Mouse (Mus musculus): ENCODE results near the gene Necab3. TPM values are rescaled to one million over a fixed set of nuclear protein-coding genes. Genes with fewer than 3 reads are reported as not detected.

The Necab3 gene
- polyA plus RNA-seq, 1 experiment from 2014 or later: 2.9 TPM

- Histone ChIP-seq H3K27me3 (no peaks in the 10 kb centered on the region), H3K36me3 (peaks cover 17% of the 10 kb centered on the region), H3K9me3 (replicated peaks) (no peaks in the 10 kb centered on the region), H3K9ac (no peak overlapping the region), H3K4me2 (no peak overlapping the region), H3K4me1 (peaks cover 8% of the 10 kb centered on the region; the same call in 1 of the 2 replicates), H3K4me3 (replicated peaks) (no peak overlapping the region), H3K27ac (no peak overlapping the region)
- 79% methylated on average over 5 of the region's 5 CpGs for WGBS
- no peak for ATAC-seq (replicated peaks; ENCODE audit: low FRiP score)
These were observed 27.7 kb upstream of the Necab3 start for GRCm38 (mm10) chr2:154586405-154586804.

- H3K9me3 ChIP-seq (replicated peaks): no peaks in the 10 kb centered on the region
- H3K4me3 ChIP-seq (replicated peaks): no peak overlapping the region
- peaks cover 8% of the 10 kb centered on the region; the same call in 1 of the 2 replicates for H3K4me1 ChIP-seq
- H3K36me3 ChIP-seq: peaks cover 17% of the 10 kb centered on the region
- no peak overlapping the region for H3K4me2 ChIP-seq
- ATAC-seq (replicated peaks; ENCODE audit: low FRiP score): no peak
- WGBS: 62% methylated on average over 17 of the region's 17 CpGs
- H3K27ac ChIP-seq: no peak overlapping the region
- no peak overlapping the region for H3K9ac ChIP-seq
- H3K27me3 ChIP-seq: no peaks in the 10 kb centered on the region
These were observed 26.4 kb upstream of the Necab3 start for GRCm38 (mm10) chr2:154584931-154585601.

- Histone ChIP-seq H3K4me1 (peaks cover 8% of the 10 kb centered on the region; the same call in 1 of the 2 replicates), H3K27me3 (no peaks in the 10 kb centered on the region), H3K9me3 (replicated peaks) (no peaks in the 10 kb centered on the region), H3K27ac (no peak overlapping the region), H3K9ac (no peak overlapping the region), H3K36me3 (peaks cover 17% of the 10 kb centered on the region), H3K4me3 (replicated peaks) (no peak overlapping the region), H3K4me2 (no peak overlapping the region)
- ATAC-seq (replicated peaks; ENCODE audit: low FRiP score): no peak
- 65% methylated on average over 15 of the region's 15 CpGs for WGBS
These were observed 25.5 kb upstream of the Necab3 start for GRCm38 (mm10) chr2:154583906-154584872.

- H3K27me3 ChIP-seq: no peaks in the 10 kb centered on the region
- no peak overlapping the region for H3K27ac ChIP-seq
- no peaks in the 10 kb centered on the region for H3K9me3 ChIP-seq (replicated peaks)
- H3K4me3 ChIP-seq (replicated peaks): no peak overlapping the region
- H3K4me1 ChIP-seq: peaks cover 11% of the 10 kb centered on the region; the same call in 1 of the 2 replicates
- no peak for ATAC-seq (replicated peaks; ENCODE audit: low FRiP score)
- 94% methylated on average over 1 of the region's 1 CpGs for WGBS
- no peak overlapping the region for H3K9ac ChIP-seq
- H3K4me2 ChIP-seq: no peak overlapping the region
- peaks cover 3% of the 10 kb centered on the region for H3K36me3 ChIP-seq
These were observed 22.7 kb upstream of the Necab3 start for GRCm38 (mm10) chr2:154581421-154581820.

- no peak for ATAC-seq (replicated peaks; ENCODE audit: low FRiP score)
- Histone ChIP-seq H3K4me2 (no peak overlapping the region), H3K9me3 (replicated peaks) (no peaks in the 10 kb centered on the region), H3K27ac (no peak overlapping the region), H3K4me3 (replicated peaks) (no peak overlapping the region), H3K4me1 (peaks cover 11% of the 10 kb centered on the region; the same call in 1 of the 2 replicates), H3K36me3 (no peaks in the 10 kb centered on the region), H3K27me3 (no peaks in the 10 kb centered on the region), H3K9ac (no peak overlapping the region)
- 79% methylated on average over 8 of the region's 8 CpGs for WGBS
These were observed 21.9 kb upstream of the Necab3 start for GRCm38 (mm10) chr2:154580586-154580985.

- no peak for ATAC-seq (replicated peaks; ENCODE audit: low FRiP score)
- Histone ChIP-seq H3K27me3 (no peaks in the 10 kb centered on the region), H3K27ac (no peak overlapping the region), H3K4me3 (replicated peaks) (no peak overlapping the region), H3K4me2 (no peak overlapping the region), H3K9ac (no peak overlapping the region), H3K9me3 (replicated peaks) (no peaks in the 10 kb centered on the region), H3K36me3 (no peaks in the 10 kb centered on the region), H3K4me1 (0 out of 2 replicates have a peak, but pooled peaks cover 4% of the 10 kb centered on the region)
- WGBS: 84% methylated on average over 6 of the region's 6 CpGs
These were observed 19.0 kb upstream of the Necab3 start for GRCm38 (mm10) chr2:154577744-154578067.

GRCm38 (mm10) chr2:154576876-154577743 is 18.4 kb upstream of the Necab3 start:
- Histone ChIP-seq H3K36me3 (no peaks in the 10 kb centered on the region), H3K27ac (no peak overlapping the region), H3K4me3 (replicated peaks) (no peak overlapping the region), H3K4me2 (no peak overlapping the region), H3K4me1 (0 out of 2 replicates have a peak, but pooled peaks cover 4% of the 10 kb centered on the region), H3K9me3 (replicated peaks) (no peaks in the 10 kb centered on the region), H3K27me3 (no peaks in the 10 kb centered on the region), H3K9ac (no peak overlapping the region)
- WGBS: 51% methylated on average over 12 of the region's 12 CpGs
- ATAC-seq (replicated peaks; ENCODE audit: low FRiP score): no peak

GRCm38 (mm10) chr2:154574271-154574670 is 15.6 kb upstream of the Necab3 start:
- no peak for ATAC-seq (replicated peaks; ENCODE audit: low FRiP score)
- 55% methylated on average over 7 of the region's 7 CpGs for WGBS
- no peaks in the 10 kb centered on the region for H3K36me3 ChIP-seq
- H3K4me3 ChIP-seq (replicated peaks): no peak overlapping the region
- no peak overlapping the region for H3K4me2 ChIP-seq
- peaks cover 14% of the 10 kb centered on the region; the same call in 1 of the 2 replicates for H3K4me1 ChIP-seq
- no peaks in the 10 kb centered on the region for H3K27me3 ChIP-seq
- H3K9ac ChIP-seq: no peak overlapping the region
- H3K9me3 ChIP-seq (replicated peaks): no peaks in the 10 kb centered on the region
- no peak overlapping the region for H3K27ac ChIP-seq

GRCm38 (mm10) chr2:154572996-154573395 is 14.3 kb upstream of the Necab3 start:
- no peaks in the 10 kb centered on the region for H3K36me3 ChIP-seq
- no peaks in the 10 kb centered on the region for H3K27me3 ChIP-seq
- H3K27ac ChIP-seq: no peak overlapping the region
- no peak for ATAC-seq (replicated peaks; ENCODE audit: low FRiP score)
- H3K9ac ChIP-seq: no peak overlapping the region
- peaks cover 26% of the 10 kb centered on the region for H3K4me1 ChIP-seq
- no peak overlapping the region for H3K4me3 ChIP-seq (replicated peaks)
- no peak overlapping the region for H3K4me2 ChIP-seq
- no peaks in the 10 kb centered on the region for H3K9me3 ChIP-seq (replicated peaks)
- WGBS: 82% methylated on average over 3 of the region's 3 CpGs

GRCm38 (mm10) chr2:154571976-154572375 is 13.3 kb upstream of the Necab3 start:
- H3K4me3 ChIP-seq (replicated peaks): no peak overlapping the region
- no peaks in the 10 kb centered on the region for H3K9me3 ChIP-seq (replicated peaks)
- no peak for ATAC-seq (replicated peaks; ENCODE audit: low FRiP score)
- no peak overlapping the region for H3K4me2 ChIP-seq
- no peak overlapping the region for H3K9ac ChIP-seq
- H3K36me3 ChIP-seq: no peaks in the 10 kb centered on the region
- H3K27ac ChIP-seq: no peak overlapping the region
- H3K4me1 ChIP-seq: peaks cover 33% of the 10 kb centered on the region
- no peaks in the 10 kb centered on the region for H3K27me3 ChIP-seq
- 73% methylated on average over 8 of the region's 8 CpGs for WGBS

- Histone ChIP-seq H3K36me3 (no peaks in the 10 kb centered on the region), H3K4me3 (replicated peaks) (no peak overlapping the region), H3K27ac (no peak overlapping the region), H3K9ac (no peak overlapping the region), H3K4me1 (peaks cover 40% of the 10 kb centered on the region), H3K4me2 (no peak overlapping the region), H3K27me3 (no peaks in the 10 kb centered on the region), H3K9me3 (replicated peaks) (no peaks in the 10 kb centered on the region)
- 84% methylated on average over 4 of the region's 4 CpGs for WGBS
- ATAC-seq (replicated peaks; ENCODE audit: low FRiP score): no peak
These were observed 12.6 kb upstream of the Necab3 start for GRCm38 (mm10) chr2:154571266-154571665.
